Comparison of ENCODE assay signal across 9 mouse cellular contexts in genomic region chr9:79723090-79723489, GRCm38 (mm10). TPM values are rescaled to one million over a fixed set of nuclear protein-coding genes. Genes with fewer than 3 reads are reported as not detected.
DNase-seq lines count a peak whose midpoint lies in the region; ATAC-seq and TF ChIP-seq lines count a peak whose summit lies in the region.
"Had no signal": no experiment of that assay in that cellular context is flagged by ENCODE, and none has a peak within 500 bp of the region (broad histone marks: within the 10 kb centered on the region; RNA-seq: fewer than 3 reads in every experiment).

No protein-coding gene starts in this region.

- no peak overlapping the region for H3K4me2 ChIP-seq in forebrain, embryonic 14.5 days (ENCODE audit: low read length)
- H3K4me2 ChIP-seq in forebrain, embryonic 13.5 days = no peak overlapping the region
- H3K4me2 ChIP-seq: limb, embryonic 15.5 days had no signal

- no peak overlapping the region for H3K9ac ChIP-seq in forebrain, embryonic 14.5 days (ENCODE audit: low read length)
- H3K9ac ChIP-seq in forebrain, embryonic 13.5 days = no peak overlapping the region
- H3K9ac ChIP-seq: limb, embryonic 15.5 days had no signal

- DNase-seq in forebrain, embryonic 14.5 days (ENCODE audit: low spot score) = peak; percentile 84
- peak in 1 of 2 experiments; percentile 26 for DNase-seq in left cerebral cortex, adult 2 months (ENCODE audit: extremely low spot score in 1 of 2, low spot score in 2 of 2)
- DNase-seq in left cerebral cortex, postnatal 4 days = no peak
- DNase-seq in MN1 (ENCODE audit: low spot score) = peak; percentile 52
- DNase-seq in lung, postnatal 25 days (ENCODE audit: low spot score) = peak; percentile 51
- no peak for DNase-seq in urinary bladder, postnatal 36 days (ENCODE audit: low spot score in 2 of 2)
- DNase-seq in gastrocnemius, adult 8-10 months (ENCODE audit: low spot score in 2 of 2) = no peak

- no peak overlapping the region for H3K4me3 ChIP-seq in forebrain, embryonic 14.5 days (ENCODE audit: low read depth, low read length)
- no peak overlapping the region for H3K4me3 ChIP-seq in forebrain, embryonic 13.5 days
- no peak overlapping the region for H3K4me3 ChIP-seq in left cerebral cortex, adult 2 months
- H3K4me3 ChIP-seq: limb, embryonic 15.5 days had no signal

- WGBS in forebrain, embryonic 14.5 days = 34% methylated on average over 5 of the region's 5 CpGs
- 35% methylated on average over 5 of the region's 5 CpGs for WGBS in forebrain, embryonic 13.5 days

- intact Hi-C loops in left cerebral cortex, adult 2 months (cut with DNase I) = loop anchor here (1.0 to 5.0 kb wide), 3 partner anchors 935 to 1126 kb away; no protein-coding TSS in a partner anchor
- intact Hi-C loops in left cerebral cortex, postnatal 4 days (cut with DNase I) = loop anchor here (2.0 to 5.0 kb wide), 3 partner anchors 934 to 1121 kb away; no protein-coding TSS in a partner anchor

- peak; percentile 78 for TF ChIP-seq CTCF in left cerebral cortex, adult 2 months (IDR thresholded peaks at IDR 0.05)

- H3K27ac ChIP-seq in forebrain, embryonic 14.5 days (ENCODE audit: low read depth, low read length) = no peak overlapping the region
- H3K27ac ChIP-seq in forebrain, embryonic 13.5 days = no peak overlapping the region
- no peak overlapping the region for H3K27ac ChIP-seq in left cerebral cortex, adult 2 months
- H3K27ac ChIP-seq: limb, embryonic 15.5 days had no signal

- H3K4me1 ChIP-seq in forebrain, embryonic 14.5 days (ENCODE audit: control insufficient read depth, insufficient read depth, low read length) = peaks cover 1% of the 10 kb centered on the region; the same call in 1 of the 2 replicates
- peaks cover 16% of the 10 kb centered on the region for H3K4me1 ChIP-seq in forebrain, embryonic 13.5 days

- H3K9me3 ChIP-seq in forebrain, embryonic 14.5 days (replicated peaks; ENCODE audit: control insufficient read depth, low read length) = no peaks in the 10 kb centered on the region
- H3K9me3 ChIP-seq in forebrain, embryonic 13.5 days (replicated peaks) = no peaks in the 10 kb centered on the region
- H3K9me3 ChIP-seq: limb, embryonic 15.5 days had no signal

- H3K27me3 ChIP-seq in forebrain, embryonic 14.5 days (replicated peaks; ENCODE audit: control insufficient read depth, insufficient read depth, low read length) = peaks cover 23% of the 10 kb centered on the region
- peaks cover 40% of the 10 kb centered on the region for H3K27me3 ChIP-seq in forebrain, embryonic 13.5 days

- no peaks in the 10 kb centered on the region for H3K36me3 ChIP-seq in forebrain, embryonic 14.5 days (ENCODE audit: control insufficient read depth, insufficient read depth, low read length)
- H3K36me3 ChIP-seq in forebrain, embryonic 13.5 days (ENCODE audit: poor library complexity, severe bottlenecking) = no peaks in the 10 kb centered on the region
- H3K36me3 ChIP-seq: limb, embryonic 15.5 days had no signal

- no peak for ATAC-seq in forebrain, embryonic 14.5 days
- no peak for ATAC-seq in forebrain, embryonic 13.5 days

RNA-seq across cellular contexts. Expression of gene Col12a1, which starts 4.5 kb away (rescaled TPM):
- polyA plus RNA-seq in forebrain, embryonic 14.5 days (2014; fragmentation: Nextera tagmentation; extraction: Ambion mirVana) = 5.0 and 7.7 TPM in 2 replicates
- 2.5 and 3.1 TPM in 2 replicates for polyA plus RNA-seq in forebrain, embryonic 13.5 days (2015; fragmentation: Nextera tagmentation; extraction: Ambion mirVana)
- 1 to 10 TPM; 6.3 to 7.4 TPM for total RNA-seq in left cerebral cortex, adult 2 months (2021)
- total RNA-seq in left cerebral cortex, postnatal 4 days (2021) = 10 to 100 TPM; 10.9 to 12.9 TPM
- total RNA-seq in gastrocnemius, adult 8-10 months (2022) = 1 to 10 TPM; 2.3 to 6.2 (median 4.3) TPM

RNA-seq across cellular contexts. Expression of gene Cox7a2, which starts 36.6 kb away (rescaled TPM):
- polyA plus RNA-seq in forebrain, embryonic 14.5 days (2014; fragmentation: Nextera tagmentation; extraction: Ambion mirVana) = 791 and 901 TPM in 2 replicates
- 755 and 828 TPM in 2 replicates for polyA plus RNA-seq in forebrain, embryonic 13.5 days (2015; fragmentation: Nextera tagmentation; extraction: Ambion mirVana)
- 100 to 1,000 TPM; 343 to 356 TPM for total RNA-seq in left cerebral cortex, adult 2 months (2021)
- total RNA-seq in left cerebral cortex, postnatal 4 days (2021) = 100 to 1,000 TPM; 293 to 311 TPM
- 100 to 1,000 TPM; 335 to 396 (median 388) TPM for total RNA-seq in gastrocnemius, adult 8-10 months (2022)

Comparison
In these comparisons a context has a peak if more than half of its experiments do, and no peak if none do; other contexts are left out.
1. DNase-seq: peak in forebrain, embryonic 14.5 days (single experiment), MN1 (single experiment) and lung, postnatal 25 days (single experiment); none in left cerebral cortex, postnatal 4 days (single experiment), urinary bladder, postnatal 36 days (0 of 2) and gastrocnemius, adult 8-10 months (0 of 2).